Mouse (Mus musculus) CH12F3 (cell line): ENCODE data around the gene Otud3.
"Not testable (repeated sequence)": the region's sequence is repeated elsewhere in the genome, so short reads cannot be mapped to it uniquely, and the experiment has no call there.

ENCODE experiments used
- in situ Hi-C: fragments of 300-500 bp; cut with MboI; formaldehyde crosslinking; loops from 2 replicates; pipeline ENCODE4 v1.14.3; 2020; ENCODE audit warnings: low sequenced_read_pairs

Gene Otud3

GRCm38 (mm10) chr4:138893789-138894188, 20.0 kb downstream of the Otud3 start:
- in situ Hi-C loops: not testable (repeated sequence)

GRCm38 (mm10) chr4:138892655-138893054, 21.1 kb downstream of the Otud3 start:
- in situ Hi-C loops: no loop called here

- in situ Hi-C loops: no loop called here
These were observed 24.1 kb downstream of the Otud3 start for GRCm38 (mm10) chr4:138889635-138890034.

- in situ Hi-C loops: no loop called here
These were observed 24.6 kb downstream of the Otud3 start for GRCm38 (mm10) chr4:138889165-138889564.

GRCm38 (mm10) chr4:138884261-138884660, 29.5 kb downstream of the Otud3 start:
- in situ Hi-C loops: no loop called here

GRCm38 (mm10) chr4:138882179-138882578, 31.6 kb downstream of the Otud3 start:
- in situ Hi-C loops: no loop called here

GRCm38 (mm10) chr4:138880811-138881584, 32.7 kb downstream of the Otud3 start:
- in situ Hi-C loops: no loop called here

GRCm38 (mm10) chr4:138879808-138880207, 33.9 kb downstream of the Otud3 start:
- in situ Hi-C loops: no loop called here

- in situ Hi-C loops: no loop called here
These were observed 35.0 kb downstream of the Otud3 start for GRCm38 (mm10) chr4:138878783-138879182.

- in situ Hi-C loops: no loop called here
These were observed 36.0 kb downstream of the Otud3 start, which contains the start of gene Pla2g2e for GRCm38 (mm10) chr4:138877731-138878130. TSS of gene Pla2g2e (plus strand) at chr4:138877942.

- in situ Hi-C loops: no loop called here
These were observed 37.8 kb downstream of the Otud3 start for GRCm38 (mm10) chr4:138875986-138876385.

- in situ Hi-C loops: not testable (repeated sequence)
These were observed 38.5 kb downstream of the Otud3 start for GRCm38 (mm10) chr4:138875275-138875674.

- in situ Hi-C loops: no loop called here
These were observed 39.9 kb downstream of the Otud3 start, which contains the start of gene Gm13030 for GRCm38 (mm10) chr4:138873864-138874263. TSS of gene Gm13030 (minus strand) at chr4:138873964.

- in situ Hi-C loops: no loop called here
These were observed 45.1 kb downstream of the Otud3 start for GRCm38 (mm10) chr4:138868666-138869065.

- in situ Hi-C loops: no loop called here
These were observed 47.3 kb downstream of the Otud3 start for GRCm38 (mm10) chr4:138866413-138866812.

- in situ Hi-C loops: no loop called here
These were observed 47.8 kb downstream of the Otud3 start for GRCm38 (mm10) chr4:138865991-138866390.

- in situ Hi-C loops: no loop called here
These were observed 48.7 kb downstream of the Otud3 start for GRCm38 (mm10) chr4:138865092-138865491.

GRCm38 (mm10) chr4:138863344-138863998, 50.3 kb downstream of the Otud3 start, which contains the start of gene Pla2g5:
TSS of gene Pla2g5 (minus strand) at chr4:138863482.
- in situ Hi-C loops: no loop called here

GRCm38 (mm10) chr4:138859728-138860127, 54.0 kb downstream of the Otud3 start:
- in situ Hi-C loops: loop anchor here (10.0 kb wide), 2 partner anchors 115 to 155 kb away; no protein-coding TSS in a partner anchor

- in situ Hi-C loops: loop anchor here (10.0 kb wide), 2 partner anchors 114 to 154 kb away; no protein-coding TSS in a partner anchor
These were observed 54.5 kb downstream of the Otud3 start for GRCm38 (mm10) chr4:138859245-138859644.

- in situ Hi-C loops: loop anchor here (10.0 kb wide), 2 partner anchors 114 to 154 kb away; no protein-coding TSS in a partner anchor
These were observed 55.3 kb downstream of the Otud3 start for GRCm38 (mm10) chr4:138858446-138858845.

GRCm38 (mm10) chr4:138857576-138857975, 56.2 kb downstream of the Otud3 start:
- in situ Hi-C loops: loop anchor here (10.0 kb wide), 2 partner anchors 113 to 153 kb away; no protein-coding TSS in a partner anchor
